Mouse (Mus musculus) large intestine, adult 2 months (tissue): Measurements from ENCODE around the gene Gng8. TPM values are rescaled to one million over a fixed set of nuclear protein-coding genes. Genes with fewer than 3 reads are reported as not detected.

Experiments
- DNase-seq: peaks from one replicate; pipeline ENCODE4 v3.0.0-alpha.2; 2012; ENCODE audit warnings: low read depth, low spot score
- WGBS: fragments of 180-500 bp; shearing (Covaris S2); methylation state at CpG from one replicate; pipeline ENCODE4 v1.1.7; 2018; 5-methylcytosine and 5-hydroxymethylcytosine counted together
- polyA plus RNA-seq: library from polyadenylated mRNA; depleted of rRNA; stranded (reverse); fragments of >200 nt; gene quantifications from 2 replicates; pipeline ENCODE4 v1.2.3, GENCODE M21; 2012; rRNA removed

Gng8 gene
- polyA plus RNA-seq = 3.1 and 3.6 TPM in 2 replicates

DNA sequence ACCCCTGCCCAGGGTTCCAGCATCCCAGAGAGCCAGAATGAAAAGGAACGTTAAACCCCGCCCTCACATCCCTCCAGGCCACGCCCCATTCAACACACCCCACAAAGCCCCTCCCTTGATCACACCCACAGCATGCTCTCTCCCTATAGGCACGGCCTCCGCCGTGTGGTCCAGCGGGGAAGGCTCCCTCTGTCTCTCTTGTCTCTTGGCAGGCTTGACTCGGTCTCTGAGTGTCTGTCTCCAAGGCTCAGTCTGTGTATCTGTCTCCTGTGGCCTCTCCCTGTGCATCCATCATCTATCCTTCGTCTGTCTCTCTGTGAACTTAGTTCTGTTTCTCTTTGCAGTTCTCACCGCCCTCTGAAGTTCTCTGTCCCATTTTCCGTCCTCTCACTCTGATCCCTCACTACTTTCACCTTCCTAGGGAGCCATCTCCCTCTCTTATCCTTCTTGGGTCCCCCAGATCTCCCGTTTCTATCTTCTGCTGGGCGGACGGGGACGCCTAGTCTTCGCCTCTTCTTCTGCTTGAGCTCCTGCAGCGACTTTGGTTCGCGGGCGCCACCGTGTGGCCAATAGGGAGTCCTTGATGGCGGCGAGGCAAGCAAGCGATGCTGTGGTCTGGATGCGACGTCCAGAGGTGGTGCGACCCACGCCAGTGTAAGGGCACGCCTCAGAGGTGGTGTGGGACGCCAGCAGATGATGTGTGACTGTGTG is at the start of gene Gng8:
Gene Gng8 (plus strand): TSS at position 146 of the 711 bp plus-strand sequence.
- under 1% methylated on average over 30 of the region's 30 CpGs for WGBS
- no peak for DNase-seq

- no peak for DNase-seq
- WGBS = under 1% methylated on average over 32 of the region's 32 CpGs
Observed at GRCm38 (mm10) chr7:16842645-16843063, 48.9 kb upstream of the Gng8 start, which contains the start of gene Prkd2. Prkd2 (plus strand) TSS chr7:16842902.

DNA sequence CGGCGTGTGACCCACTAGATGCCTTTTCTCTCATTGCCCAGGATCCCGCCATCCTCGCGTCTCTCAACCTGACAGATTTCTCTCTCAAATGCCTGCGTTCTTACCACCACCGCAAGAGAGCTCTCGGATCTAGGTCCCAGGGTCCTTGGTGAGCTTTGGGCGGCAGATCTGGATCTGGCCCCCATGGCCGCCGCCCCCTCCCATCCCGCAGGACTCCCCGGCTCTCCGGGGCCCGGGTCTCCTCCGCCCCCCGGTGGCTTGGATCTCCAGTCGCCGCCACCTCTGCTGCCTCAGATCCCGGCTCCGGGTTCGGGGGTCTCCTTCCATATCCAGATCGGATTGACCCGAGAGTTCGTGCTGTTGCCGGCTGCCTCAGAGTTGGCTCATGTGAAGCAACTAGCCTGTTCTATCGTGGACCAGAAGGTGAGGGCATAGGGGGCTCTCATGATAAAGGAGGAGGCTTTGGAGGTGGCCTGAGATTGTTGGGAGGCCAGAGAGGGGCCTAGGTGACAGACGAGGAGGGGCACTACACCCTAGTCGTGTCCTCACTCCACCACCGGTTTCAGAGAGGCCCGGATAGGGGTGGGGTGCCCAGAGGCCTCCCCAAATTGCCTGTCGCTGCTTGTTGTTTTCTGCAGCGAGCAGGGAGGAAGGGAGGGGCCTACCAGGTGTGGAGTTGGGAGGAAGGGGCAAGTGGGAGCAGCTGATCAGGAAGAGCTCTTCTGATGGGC is 48.0 kb upstream of the Gng8 start:
- no peak for DNase-seq
- 1% methylated on average over 33 of the region's 33 CpGs for WGBS

GRCm38 (mm10) chr7:16844696-16845071 is 46.9 kb upstream of the Gng8 start:
- no peak for DNase-seq
- 12% methylated on average over 3 of the region's 3 CpGs for WGBS

DNA sequence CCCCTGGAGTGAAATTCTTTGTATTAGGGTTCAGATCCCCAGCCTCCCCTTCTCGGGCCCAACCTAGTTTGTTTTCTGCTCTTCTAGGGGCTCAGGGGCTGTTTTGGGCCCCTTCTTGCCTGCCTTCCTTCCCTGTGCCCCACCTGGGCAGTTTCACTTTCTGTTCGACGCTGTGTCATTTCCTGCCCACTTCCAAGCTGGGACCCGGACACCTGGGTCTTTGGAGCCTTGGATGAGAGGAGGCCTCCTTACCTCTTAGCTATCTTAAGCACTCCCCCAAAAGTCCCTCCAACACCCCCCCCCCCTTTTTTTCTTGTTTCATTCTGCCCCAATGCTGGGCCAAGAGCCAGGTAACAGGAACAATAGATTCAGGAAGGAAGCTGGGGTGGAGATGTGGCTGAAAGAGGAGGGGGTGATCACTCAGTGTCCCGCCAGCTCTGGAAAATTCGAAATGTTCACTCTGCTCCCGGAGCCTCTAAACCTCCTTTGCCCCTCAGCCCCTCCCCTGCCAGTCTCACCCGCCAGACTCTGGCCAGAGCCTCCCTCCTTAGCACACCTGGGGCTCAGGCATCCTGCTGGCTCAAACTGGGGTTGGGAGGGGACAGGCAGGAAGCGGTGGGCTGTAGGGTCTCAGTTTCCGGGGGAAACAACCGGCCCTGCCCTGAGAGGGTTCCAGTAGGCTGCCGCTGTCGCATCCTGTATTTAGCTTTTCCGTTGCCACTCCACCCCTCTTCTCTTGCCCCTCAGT is 46.3 kb upstream of the Gng8 start:
- no peak for DNase-seq
- WGBS = 21% methylated on average over 14 of the region's 14 CpGs

DNA sequence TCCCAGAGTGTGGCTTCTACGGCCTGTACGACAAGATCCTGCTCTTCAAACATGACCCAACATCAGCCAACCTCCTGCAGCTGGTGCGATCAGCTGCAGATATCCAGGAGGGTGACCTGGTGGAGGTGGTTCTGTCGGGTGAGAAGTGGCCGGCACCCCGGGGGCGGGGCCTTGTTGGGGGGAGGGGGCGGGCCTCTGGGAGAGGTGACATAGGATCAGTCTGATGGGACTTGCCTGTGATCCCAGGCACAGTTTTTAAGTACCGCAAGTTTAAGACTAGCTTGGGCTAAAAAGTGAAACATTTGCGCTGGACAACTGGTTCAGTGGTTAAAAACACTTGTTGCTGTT is 45.8 kb upstream of the Gng8 start:
- DNase-seq = no peak
- 30% methylated on average over 10 of the region's 10 CpGs for WGBS

- 90% methylated on average over 5 of the region's 5 CpGs for WGBS
- no peak for DNase-seq
Observed at GRCm38 (mm10) chr7:16846775-16847174, 44.8 kb upstream of the Gng8 start.

- DNase-seq = no peak
- 84% methylated on average over 19 of the region's 19 CpGs for WGBS
Observed at GRCm38 (mm10) chr7:16847507-16847906, 44.1 kb upstream of the Gng8 start.

DNA sequence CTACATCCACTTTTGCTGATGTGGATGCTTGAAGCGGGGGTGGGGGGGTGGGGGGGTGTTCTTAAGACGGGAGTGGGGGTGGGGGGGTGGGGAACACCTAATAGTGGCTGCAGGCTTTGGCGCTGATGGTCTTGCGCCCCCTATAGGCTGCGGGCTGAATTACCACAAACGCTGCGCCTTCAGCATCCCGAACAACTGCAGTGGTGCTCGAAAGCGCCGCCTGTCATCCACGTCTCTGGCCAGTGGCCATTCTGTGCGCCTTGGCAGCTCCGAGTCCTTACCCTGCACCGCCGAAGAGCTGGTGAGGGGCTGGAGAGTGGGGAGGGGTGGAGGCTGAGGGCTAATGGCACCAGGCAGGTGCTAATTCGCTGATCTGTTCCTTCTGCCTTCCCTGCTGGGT is 43.0 kb upstream of the Gng8 start:
- no peak for DNase-seq
- WGBS = 61% methylated on average over 17 of the region's 17 CpGs

- WGBS = 81% methylated on average over 4 of the region's 4 CpGs
- DNase-seq = no peak
Observed at GRCm38 (mm10) chr7:16851636-16852035, 40.0 kb upstream of the Gng8 start.

GRCm38 (mm10) chr7:16853302-16853831 is 38.2 kb upstream of the Gng8 start:
- WGBS = 35% methylated on average over 14 of the region's 14 CpGs
- DNase-seq = no peak

DNA sequence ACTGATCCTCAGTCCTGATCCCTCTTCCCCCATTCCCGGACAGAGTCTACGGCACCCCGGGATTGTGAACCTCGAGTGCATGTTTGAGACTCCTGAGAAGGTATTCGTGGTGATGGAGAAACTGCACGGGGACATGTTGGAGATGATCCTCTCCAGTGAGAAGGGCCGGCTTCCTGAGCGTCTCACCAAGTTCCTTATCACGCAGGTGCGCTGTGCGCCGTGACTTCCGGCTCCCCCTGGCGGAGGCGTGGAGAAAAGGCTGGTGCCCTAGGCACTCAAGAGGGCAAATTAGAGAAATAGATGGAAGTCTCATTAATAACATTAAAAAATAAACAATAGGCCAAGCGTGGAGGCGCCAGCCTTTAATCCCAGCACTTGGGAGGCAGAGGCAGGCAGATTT is 33.2 kb upstream of the Gng8 start:
- 24% methylated on average over 17 of the region's 17 CpGs for WGBS
- no peak for DNase-seq

- WGBS = 32% methylated on average over 5 of the region's 5 CpGs
- DNase-seq = no peak
Observed at GRCm38 (mm10) chr7:16859902-16860651, 31.5 kb upstream of the Gng8 start.

DNA sequence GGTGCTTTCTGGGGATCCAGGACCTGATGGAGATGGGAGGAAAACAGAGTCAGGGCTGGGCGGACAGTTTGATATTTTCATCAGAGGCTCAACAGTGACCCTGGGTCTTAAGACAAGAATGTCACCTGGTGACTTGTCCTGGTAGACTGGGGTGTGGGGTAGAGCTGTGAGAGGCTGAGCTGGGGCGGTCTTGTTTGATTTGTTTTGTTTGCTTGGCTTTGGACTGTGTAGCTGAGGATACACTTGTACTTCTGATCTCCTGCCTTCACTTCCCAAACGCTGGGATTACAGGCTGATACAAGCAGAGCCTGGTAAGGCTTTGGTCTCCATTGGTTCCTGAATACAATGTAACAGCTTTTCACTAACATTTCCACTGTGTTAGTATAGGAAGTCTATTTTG is 24.1 kb upstream of the Gng8 start:
- DNase-seq = no peak
- 64% methylated on average over 3 of the region's 3 CpGs for WGBS

- DNase-seq = no peak
- WGBS = 75% methylated on average over 16 of the region's 16 CpGs
Observed at GRCm38 (mm10) chr7:16869497-16869896, 22.1 kb upstream of the Gng8 start.

DNA sequence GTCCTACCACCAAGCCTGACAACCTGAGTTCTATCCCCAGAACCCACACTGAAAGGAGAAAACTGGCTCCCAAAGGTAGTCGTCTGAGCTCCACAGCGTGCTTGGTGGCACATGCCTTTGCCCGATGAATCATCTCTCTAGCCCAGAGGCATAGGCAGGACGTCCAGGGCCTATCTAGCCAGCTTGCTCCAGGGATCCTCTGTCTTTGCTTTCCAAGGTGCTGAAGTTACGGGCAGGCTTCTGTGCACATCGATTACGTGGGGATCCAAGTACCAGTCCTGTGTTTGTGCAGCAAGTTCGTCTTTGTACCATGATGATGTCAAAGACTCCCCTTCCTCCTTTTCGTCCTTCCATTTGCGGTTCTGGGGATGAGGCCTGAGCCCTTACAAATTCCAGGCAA is 20.0 kb upstream of the Gng8 start:
- WGBS = 83% methylated on average over 10 of the region's 10 CpGs

DNA sequence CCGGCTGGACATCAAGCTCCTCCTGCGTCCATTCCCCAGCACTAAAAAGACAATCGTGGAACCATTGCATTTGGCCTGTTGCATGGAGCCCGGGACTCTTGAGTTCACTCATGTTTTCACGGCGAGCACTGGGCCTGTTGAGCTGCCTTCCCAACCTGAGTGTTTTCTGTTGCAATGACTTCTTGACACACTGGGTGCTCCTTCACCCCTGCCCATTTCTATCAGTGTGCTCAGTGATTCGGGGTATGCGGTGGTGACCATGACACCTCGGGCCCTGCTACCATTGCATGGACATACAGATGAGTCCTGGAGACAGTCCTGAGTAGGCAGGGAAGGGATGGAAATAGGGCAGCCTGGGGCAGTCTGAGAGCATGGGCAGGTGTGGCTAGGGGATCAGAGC is 19.1 kb upstream of the Gng8 start:
- WGBS = 91% methylated on average over 9 of the region's 9 CpGs
- no peak for DNase-seq

More for the DNA sequence above, 20.0 kb upstream of the Gng8 start:
- DNase-seq = no peak

DNA sequence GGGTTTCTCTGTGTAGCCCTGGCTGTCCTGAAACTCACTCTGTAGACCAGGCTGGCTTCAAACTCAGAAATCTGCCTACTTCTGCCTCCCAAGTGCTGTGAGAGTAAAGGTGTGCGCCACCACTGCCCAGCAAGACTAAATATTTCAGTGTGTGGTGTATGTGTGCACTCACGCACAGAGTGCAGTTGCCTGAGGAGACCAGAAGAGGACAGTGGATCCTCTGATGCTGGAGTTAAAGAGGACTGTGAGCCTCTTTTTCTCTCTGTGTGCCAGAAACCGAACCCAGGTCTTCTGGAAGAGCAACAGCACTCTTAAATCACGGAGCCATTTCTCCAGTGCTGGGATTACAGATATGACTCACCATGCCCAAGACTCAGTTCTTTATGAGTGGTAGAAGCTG is 18.2 kb upstream of the Gng8 start:
- WGBS = 78% methylated on average over 4 of the region's 4 CpGs
- DNase-seq = no peak

DNA sequence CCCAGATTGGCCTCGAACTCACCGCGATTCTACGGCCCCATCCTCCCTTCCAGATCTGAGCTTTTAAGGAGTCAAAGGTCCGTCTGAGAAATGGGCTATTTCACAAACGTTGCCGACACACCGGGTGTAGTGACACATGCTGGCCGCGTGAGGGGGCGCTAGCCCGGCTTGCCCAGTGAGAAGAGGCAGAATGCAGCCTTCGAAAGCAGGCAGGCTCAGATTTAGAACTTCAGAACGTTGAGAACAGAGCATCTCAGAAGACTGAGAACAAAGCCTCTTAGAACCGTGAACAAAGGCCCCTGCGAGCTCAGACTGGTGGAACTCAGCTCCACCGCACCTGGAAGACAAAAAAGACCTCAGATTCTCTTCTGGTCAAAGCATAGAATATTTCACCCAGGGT is 17.4 kb upstream of the Gng8 start:
- DNase-seq = no peak
- WGBS = 1% methylated on average over 17 of the region's 17 CpGs
